Mouse (Mus musculus): ENCODE measurements around the gene Hspb9. TPM values are rescaled to one million over a fixed set of nuclear protein-coding genes. Genes with fewer than 3 reads are reported as not detected.

Hspb9 gene
- not detected in 2 replicates for total RNA-seq (2021)
- long read RNA-seq, result 0 reads

GRCm38 (mm10) chr11:100713735-100714533, at the start of gene Hspb9:
Hspb9 (plus strand) TSS chr11:100713850.
- peak; percentile 76 for DNase-seq

- DNase-seq, result no peak
These were observed 42.6 kb upstream of the Hspb9 start for GRCm38 (mm10) chr11:100671049-100671448.

DNA sequence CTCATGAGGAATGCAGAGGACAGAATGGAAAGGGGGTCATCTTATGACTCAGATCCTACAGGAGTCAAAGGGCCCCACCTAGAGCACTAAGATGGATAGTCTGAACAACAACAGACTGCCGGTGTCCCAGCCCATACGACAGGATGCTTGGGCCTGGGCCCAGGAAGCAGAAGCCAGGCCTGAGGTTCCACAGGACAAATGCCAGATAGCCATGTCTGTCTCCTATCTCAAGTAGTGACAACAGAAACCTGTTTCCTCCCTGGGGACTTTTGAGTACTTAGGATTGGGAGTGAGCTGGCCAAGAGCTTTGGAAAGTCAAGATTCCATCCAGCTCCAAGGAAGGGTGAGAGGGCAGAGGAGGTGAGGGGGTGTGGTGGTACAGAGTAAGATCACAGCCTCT, 41.7 kb upstream of the Hspb9 start:
- DNase-seq, result no peak

DNA sequence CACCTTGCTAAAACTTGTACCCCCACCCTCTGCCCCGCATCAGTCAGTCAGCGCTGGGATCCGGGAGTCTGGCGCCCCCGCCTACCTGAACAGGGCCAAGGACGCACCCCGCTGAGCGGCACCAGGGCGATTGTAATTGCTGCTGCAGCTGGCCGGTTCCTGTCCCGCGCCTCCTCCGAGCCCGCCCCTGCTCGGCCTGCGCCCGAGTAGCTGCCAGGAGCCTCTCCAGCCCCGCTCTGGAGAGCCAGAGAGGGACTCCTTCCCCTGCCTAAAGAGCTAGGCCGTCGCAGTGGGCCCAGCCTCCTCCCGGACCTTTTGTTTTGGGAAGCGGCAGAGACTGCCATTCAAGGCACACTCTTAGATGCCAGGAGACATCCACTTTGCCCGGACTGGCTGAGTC, 40.5 kb upstream of the Hspb9 start:
- peak; percentile 68 for DNase-seq

- DNase-seq, result no peak
These were observed 35.8 kb upstream of the Hspb9 start for GRCm38 (mm10) chr11:100677810-100678209.

- DNase-seq, result no peak
These were observed 31.8 kb upstream of the Hspb9 start for GRCm38 (mm10) chr11:100681826-100682225.

DNA sequence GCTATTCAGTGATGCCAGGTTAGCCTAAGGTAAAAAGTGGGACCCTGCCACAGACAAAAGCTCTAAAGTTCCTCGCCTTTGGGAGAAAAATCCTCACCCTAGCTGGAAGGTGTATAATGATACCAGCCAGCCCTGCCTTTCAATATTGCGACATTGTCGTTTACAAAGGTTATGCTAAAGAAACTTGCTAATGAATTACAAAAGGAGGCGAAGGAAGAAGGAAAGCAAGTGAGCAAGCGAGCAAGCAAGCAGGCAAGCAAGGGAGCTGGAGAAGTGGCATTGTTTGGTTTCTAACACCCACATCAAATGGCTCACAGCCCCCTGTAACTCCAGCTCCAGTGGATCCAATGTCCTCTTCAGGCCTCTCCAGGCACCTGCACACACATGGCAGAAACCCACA, 31.1 kb upstream of the Hspb9 start:
- no peak for DNase-seq

DNA sequence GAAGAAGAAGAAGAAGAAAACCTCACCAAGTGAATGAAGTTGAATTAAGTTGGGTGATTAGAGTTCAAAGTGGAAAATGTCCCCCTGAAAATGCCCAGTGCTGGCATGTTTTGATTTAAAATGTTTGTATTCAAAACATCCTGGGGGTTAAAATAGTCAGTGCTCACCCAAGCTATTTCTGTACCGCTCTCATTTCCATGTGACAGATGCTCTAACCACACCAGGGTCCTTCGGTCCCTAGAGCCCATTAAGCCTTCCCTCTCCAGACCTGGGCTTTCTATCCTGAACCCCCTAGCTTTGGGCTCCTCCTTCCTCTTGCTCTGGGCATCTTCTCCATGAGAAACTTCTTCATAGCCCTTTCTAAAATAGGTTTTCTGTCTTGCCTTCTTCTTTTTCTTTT, 29.6 kb upstream of the Hspb9 start:
- no peak for DNase-seq

DNA sequence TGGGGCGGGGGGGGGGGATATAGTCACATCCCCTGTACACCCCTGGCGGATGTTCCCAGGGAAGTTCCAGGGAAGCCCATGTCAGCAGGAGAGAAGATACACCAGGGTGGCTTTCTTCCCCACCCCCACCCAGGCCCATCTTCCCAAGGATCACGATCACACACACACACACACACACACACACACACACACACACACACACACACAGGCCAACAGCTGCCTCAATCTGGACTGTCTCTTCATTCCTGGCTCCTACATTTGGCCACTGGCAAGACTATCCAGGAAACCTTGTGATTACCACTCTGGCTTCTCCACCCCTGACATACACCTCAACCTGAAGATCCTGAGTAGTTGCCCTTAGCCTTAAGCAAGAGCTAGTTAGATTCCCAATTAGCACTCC, 28.3 kb upstream of the Hspb9 start:
- no peak for DNase-seq

DNA sequence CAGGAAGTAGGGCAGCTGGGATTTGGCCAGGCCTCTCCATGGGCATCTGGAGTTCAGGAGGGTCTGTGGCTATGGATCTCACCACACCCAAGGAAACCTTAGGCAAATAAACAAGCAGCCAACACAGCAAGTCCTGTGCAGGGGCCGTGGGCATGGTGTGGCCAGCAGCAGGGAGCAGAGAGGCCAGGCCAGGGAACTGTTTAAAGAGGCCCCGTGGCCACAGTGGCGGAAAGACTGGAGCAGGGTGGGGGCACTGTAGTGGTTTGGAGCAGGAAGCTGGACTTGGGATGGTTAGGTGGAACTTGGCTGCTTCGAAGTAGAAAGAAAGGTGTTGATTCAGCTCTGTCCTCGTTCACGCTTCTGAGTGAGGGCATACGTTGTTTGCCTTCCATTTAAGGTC, 26.4 kb upstream of the Hspb9 start:
- DNase-seq, result no peak

DNA sequence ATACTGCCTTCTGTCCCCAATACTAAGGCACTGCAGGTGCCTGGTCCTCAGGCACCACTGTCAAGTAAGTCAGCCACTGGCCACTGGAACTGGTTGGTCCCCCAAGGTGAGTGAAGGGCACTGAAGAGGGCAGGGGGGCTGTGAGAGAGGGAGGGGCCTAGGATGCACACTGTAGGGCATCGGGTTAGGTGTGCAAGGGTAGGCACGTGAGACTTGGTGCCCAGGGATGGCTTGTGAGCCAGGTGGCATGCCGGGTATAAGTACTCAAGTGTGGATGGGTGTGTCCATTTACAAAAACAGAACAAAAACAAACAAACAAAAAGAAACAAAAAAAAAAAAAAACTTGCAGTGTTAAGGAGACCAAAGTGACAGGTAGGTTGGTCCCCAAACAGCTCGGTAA, 25.2 kb upstream of the Hspb9 start:
- DNase-seq, result no peak

GRCm38 (mm10) chr11:100690389-100690788, 23.3 kb upstream of the Hspb9 start:
- DNase-seq, result no peak

GRCm38 (mm10) chr11:100692164-100692616, 21.5 kb upstream of the Hspb9 start, which contains the start of gene Zfp385c:
Zfp385c (minus strand) TSS chr11:100692455.
- DNase-seq, result no peak

DNA sequence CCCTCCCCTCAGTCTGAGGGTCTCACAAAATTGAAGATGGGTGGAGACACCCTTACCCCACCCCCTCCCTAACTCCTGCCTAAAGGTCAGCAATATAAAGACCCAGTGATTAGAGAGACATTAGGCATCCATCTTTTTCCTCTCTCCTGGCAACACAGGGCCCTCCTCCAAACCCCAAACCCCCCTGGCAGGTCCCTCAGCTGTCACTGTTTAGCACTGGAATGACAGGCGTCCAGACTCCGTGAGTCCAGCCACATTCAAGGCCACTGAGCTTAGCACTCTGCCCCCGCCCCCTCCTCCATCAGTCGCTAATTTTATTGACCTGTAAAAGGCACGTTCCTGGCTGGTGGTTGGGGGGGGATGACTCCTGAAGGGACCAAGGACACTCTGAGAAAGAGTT, 20.5 kb upstream of the Hspb9 start:
- no peak for DNase-seq

DNA sequence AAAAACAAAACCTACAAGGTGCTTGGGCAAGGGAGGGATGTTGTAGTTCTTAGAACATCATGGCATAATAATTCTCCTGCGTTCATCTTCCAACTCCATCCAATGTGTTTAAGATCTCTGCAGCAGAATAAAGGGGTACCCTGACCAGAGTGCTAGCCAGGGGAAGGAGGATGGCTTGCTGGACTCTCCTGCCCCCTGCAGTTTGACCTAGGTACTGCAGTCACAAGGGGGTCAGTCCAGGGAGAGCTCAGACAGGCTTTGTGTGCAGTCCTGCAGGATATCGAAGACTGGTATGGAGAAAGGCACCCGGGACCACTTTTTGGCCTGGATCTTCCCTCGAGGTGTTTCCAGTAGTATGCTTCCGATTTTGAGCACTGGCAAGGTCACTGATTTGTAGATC, 18.7 kb upstream of the Hspb9 start:
- DNase-seq, result peak; percentile 82

GRCm38 (mm10) chr11:100697921-100698320, 15.7 kb upstream of the Hspb9 start:
- no peak for DNase-seq

DNA sequence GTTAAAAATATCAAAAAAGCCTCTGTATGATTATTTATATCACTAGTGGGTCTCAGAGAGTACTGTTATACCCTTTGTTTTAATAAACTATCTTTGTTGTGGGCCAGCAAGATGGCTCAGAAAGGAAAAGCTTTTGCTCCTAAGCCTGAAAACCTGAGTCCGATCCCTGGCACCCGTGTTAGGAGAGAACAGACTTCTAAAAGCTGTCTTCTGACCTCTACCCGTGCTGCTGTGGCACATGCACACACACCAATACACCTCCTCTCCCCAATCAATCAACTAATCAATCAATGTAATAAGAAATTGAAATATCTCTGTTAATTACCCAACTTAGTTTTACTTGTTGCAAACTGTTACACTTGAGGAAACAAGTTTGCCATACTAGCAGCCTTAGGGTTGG, 12.9 kb upstream of the Hspb9 start:
- no peak for DNase-seq

- peak; percentile 83 for DNase-seq
These were observed 12.3 kb upstream of the Hspb9 start for GRCm38 (mm10) chr11:100701301-100701700.

DNA sequence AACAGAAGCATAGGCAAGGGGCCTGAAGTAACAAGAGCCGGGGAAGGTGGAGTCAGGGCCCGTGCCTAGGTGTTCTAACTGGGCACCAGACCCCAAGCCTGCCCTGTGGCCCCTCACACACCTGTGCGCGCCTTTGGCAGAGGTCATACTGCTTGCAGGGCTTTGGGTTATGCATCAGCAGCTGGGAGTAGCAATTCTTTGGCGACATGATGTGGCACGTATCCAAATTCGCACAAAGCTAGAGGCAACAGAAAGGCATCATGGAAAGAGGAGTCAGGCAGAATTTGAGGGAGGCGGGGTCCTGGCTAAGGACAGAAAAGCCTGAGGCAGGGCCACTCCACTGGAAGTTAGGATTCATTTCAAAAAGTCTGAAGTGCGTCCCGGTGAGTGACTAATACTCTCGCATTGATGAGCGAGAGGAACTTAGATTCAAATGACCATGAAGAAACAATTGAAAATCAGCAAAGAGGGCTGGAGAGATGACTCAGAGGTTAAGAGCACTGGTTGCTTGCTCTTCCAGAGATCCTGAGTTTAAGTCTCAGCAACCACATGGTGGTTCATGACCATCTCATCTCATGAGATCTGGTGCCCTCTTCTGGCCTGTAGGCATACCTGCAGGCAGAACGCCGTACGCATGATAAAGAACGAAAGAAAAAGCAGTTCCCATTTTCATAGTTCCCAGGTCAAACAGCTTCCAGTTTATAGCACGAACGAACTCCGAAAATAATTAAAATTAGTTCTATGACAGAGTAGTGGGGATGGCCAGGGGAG, 11.4 kb upstream of the Hspb9 start:
- no peak for DNase-seq

- no peak for DNase-seq
These were observed 10.7 kb upstream of the Hspb9 start for GRCm38 (mm10) chr11:100702906-100703305.

DNA sequence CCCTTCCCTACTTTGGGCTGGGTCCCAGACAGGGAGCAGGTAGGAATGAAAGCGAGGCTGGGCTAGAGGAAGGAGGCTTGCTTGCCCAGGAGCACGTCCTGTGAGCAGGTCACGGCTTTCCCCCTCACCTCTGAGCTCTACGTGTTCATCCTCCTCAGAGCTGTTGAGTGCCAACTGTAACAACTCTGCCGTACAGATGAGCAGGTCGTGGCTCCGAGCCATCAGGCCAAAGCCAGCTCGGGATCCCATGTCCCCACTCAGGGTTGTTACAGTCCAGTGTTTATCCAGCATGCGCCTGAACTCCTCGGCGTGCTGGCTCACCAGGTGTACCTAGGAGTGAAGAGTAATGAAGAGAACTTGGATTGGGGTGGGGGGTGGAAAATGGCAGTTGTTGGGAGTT, 10.3 kb upstream of the Hspb9 start:
- no peak for DNase-seq

- no peak for DNase-seq
These were observed 9.7 kb upstream of the Hspb9 start, which contains the start of gene Dhx58 for GRCm38 (mm10) chr11:100703851-100704531. Dhx58 (minus strand) TSS chr11:100704271.

All from adrenal gland, postnatal 25 days (tissue).